Mouse (Mus musculus): ENCODE data around the gene Prss43. TPM values are rescaled to one million over a fixed set of nuclear protein-coding genes. Genes with fewer than 3 reads are reported as not detected.

Gene Prss43
- total RNA-seq, 2 experiments from 2014 or later, result 0.14 TPM; not detected in 1

GRCm38 (mm10) chr9:110879998-110880561 lies 53.6 kb downstream of the Prss43 start, which contains the start of gene Tmie:
Gene Tmie, minus strand, starts transcription at chr9:110880113.
- peak; percentile 24 to 38 for DNase-seq (ENCODE audit: low spot score in 2 of 2)
- intact Hi-C loops (cut with DNase I), result loop anchor here (10.0 kb wide), 1 partner anchor 245 kb away; no protein-coding TSS in a partner anchor

GRCm38 (mm10) chr9:110880772-110881171 lies 54.3 kb downstream of the Prss43 start:
- no peak for DNase-seq (ENCODE audit: low spot score in 2 of 2)
- intact Hi-C loops (cut with DNase I), result no loop called here

Other genes with a start within 250 kb of the Prss43 start
- 1 to 10 TPM; 1.3 TPM for gene Nradd, start 202.2 kb upstream of the Prss43 start, total RNA-seq (2021)
- gene Nbeal2, start 172.5 kb upstream of the Prss43 start, total RNA-seq (2021), result 10 to 100 TPM in 1 of 2 experiments, 1 to 10 TPM in 1; 9.3 to 14.4 TPM
- 10 to 100 TPM; 47.2 to 55.7 TPM for gene Ccdc12, start 170.2 kb upstream of the Prss43 start, total RNA-seq (2021)
- gene Myl3, start 84.8 kb upstream of the Prss43 start, total RNA-seq (2021), result not detected
- 1 to 10 TPM; 5.5 to 5.9 TPM for gene Pth1r, start 79.5 kb upstream of the Prss43 start, total RNA-seq (2021)
- gene Prss42, start 28.5 kb upstream of the Prss43 start, total RNA-seq (2021), result not detected
- not detected for gene Prss44, start 12.7 kb upstream of the Prss43 start, total RNA-seq (2021)
- gene Prss45, start 7.9 kb downstream of the Prss43 start, total RNA-seq (2021), result under 1 TPM; 0.27 to 0.39 TPM
- not detected for gene Prss46, start 17.8 kb downstream of the Prss43 start, total RNA-seq (2021)
- gene Prss50, start 31.3 kb downstream of the Prss43 start, total RNA-seq (2021), result under 1 TPM in 1 of 2 experiments, not detected in 1; 0.71 TPM
- 1 to 10 TPM; 8.2 to 10.0 TPM for gene Als2cl, start 53.2 kb downstream of the Prss43 start, total RNA-seq (2021)
- 1 to 10 TPM; 2.7 to 4.1 TPM for gene Tmie, start 53.4 kb downstream of the Prss43 start, total RNA-seq (2021)
- gene Fam240a, start 90.2 kb downstream of the Prss43 start, total RNA-seq (2021), result not detected
- under 1 TPM in 1 of 2 experiments, not detected in 1; 0.43 TPM for gene Tdgf1, start 119.5 kb downstream of the Prss43 start, total RNA-seq (2021)
- 1 to 10 TPM in 1 of 2 experiments, under 1 TPM in 1; 0.73 to 2.1 TPM for gene Lrrc2, start 124.9 kb downstream of the Prss43 start, total RNA-seq (2021)
- gene Rtp3, start 163.9 kb downstream of the Prss43 start, total RNA-seq (2021), result under 1 TPM; 0.18 to 0.46 TPM
- not detected for gene Ltf, start 192.6 kb downstream of the Prss43 start, total RNA-seq (2021)
- 1 to 10 TPM; 1.0 to 1.1 TPM for gene Ccrl2, start 230.8 kb downstream of the Prss43 start, total RNA-seq (2021)

Data from left cerebral cortex, postnatal 25 days (tissue).